Comparison of ENCODE assay signal across 16 mouse cellular contexts in the genomic region with DNA sequence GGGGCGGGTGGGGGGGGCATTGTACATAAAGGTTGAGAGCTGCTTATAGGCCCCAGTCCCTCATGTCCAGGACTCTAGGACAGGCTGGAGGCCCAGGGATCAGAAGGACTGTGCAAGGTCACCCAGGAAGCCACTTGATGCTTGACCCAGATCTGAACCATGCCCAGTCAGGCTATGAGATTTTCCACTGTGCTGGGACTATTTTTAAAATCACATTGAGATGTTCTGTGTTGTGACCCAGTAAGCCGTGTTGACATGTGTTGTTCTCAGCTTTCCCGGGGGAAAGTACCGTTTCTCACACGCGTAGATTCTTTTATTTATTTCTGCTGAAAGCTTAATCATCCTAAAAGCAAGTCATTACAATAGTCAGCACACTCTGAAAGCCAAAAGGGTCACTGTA. TPM values are rescaled to one million over a fixed set of nuclear protein-coding genes. Genes with fewer than 3 reads are reported as not detected.
DNase-seq lines count a peak whose midpoint lies in the region; ATAC-seq and TF ChIP-seq lines count a peak whose summit lies in the region.
"Had no signal": no experiment of that assay in that cellular context is flagged by ENCODE, and none has a peak within 500 bp of the region (broad histone marks: within the 10 kb centered on the region; RNA-seq: fewer than 3 reads in every experiment).

No protein-coding gene starts in this region.

- peak overlapping the region; percentile 99 for H3K27ac ChIP-seq in liver, embryonic 12.5 days
- no peak overlapping the region for H3K27ac ChIP-seq in liver, postnatal 0 days (ENCODE audit: low read depth)
- H3K27ac ChIP-seq in heart, embryonic 11.5 days (ENCODE audit: low read depth, low read length) = peak overlapping the region; percentile 77
- no peak overlapping the region; the same call in 1 of the 2 replicates for H3K27ac ChIP-seq in embryonic facial prominence, embryonic 10.5 days (replicated peaks)
- H3K27ac ChIP-seq: forebrain, embryonic 13.5 days; hindbrain, embryonic 15.5 days; neural tube, embryonic 13.5 days had no signal

- no peak for TF ChIP-seq CTCF in liver, postnatal 0 days (IDR thresholded peaks at IDR 0.05; ENCODE audit: low read depth)

- H3K9ac ChIP-seq in liver, embryonic 12.5 days = no peak overlapping the region
- no peak overlapping the region for H3K9ac ChIP-seq in liver, postnatal 0 days (replicated peaks)
- H3K9ac ChIP-seq in heart, embryonic 11.5 days (ENCODE audit: low read depth, low read length) = no peak overlapping the region
- H3K9ac ChIP-seq: forebrain, embryonic 13.5 days; hindbrain, embryonic 15.5 days; neural tube, embryonic 13.5 days had no signal

- no peak for ATAC-seq in liver, embryonic 12.5 days
- ATAC-seq in liver, postnatal 0 days = no peak
- no peak; the same call in 1 of the 2 replicates for ATAC-seq in heart, embryonic 11.5 days (replicated peaks; ENCODE audit: insufficient number of reproducible peaks, low FRiP score, low TSS enrichment)
- ATAC-seq: forebrain, embryonic 13.5 days had no signal

- TF ChIP-seq EP300 in liver, postnatal 0 days (IDR thresholded peaks at IDR 0.05; ENCODE audit: low read depth) = no peak

- intact Hi-C loops in heart, postnatal 10 days (cut with DNase I) = no loop called here

- H3K4me2 ChIP-seq in liver, embryonic 12.5 days = no peak overlapping the region
- H3K4me2 ChIP-seq in liver, postnatal 0 days (ENCODE audit: low read depth, low read length) = no peak overlapping the region
- H3K4me2 ChIP-seq in heart, embryonic 11.5 days = no peak overlapping the region
- H3K4me2 ChIP-seq: forebrain, embryonic 13.5 days; hindbrain, embryonic 15.5 days; midbrain, embryonic 11.5 days; neural tube, embryonic 13.5 days had no signal

- no peak for DNase-seq in liver, postnatal 0 days
- DNase-seq in heart, adult 18-20 months = peak; percentile 69 to 82
- peak; percentile 67 to 76 for DNase-seq in heart, postnatal 10 days
- DNase-seq in kidney, adult 8-10 months = no peak
- DNase-seq in embryonic facial prominence, embryonic 10.5 days (ENCODE audit: low spot score) = no peak
- no peak for DNase-seq in testis, postnatal 14 days (ENCODE audit: low spot score)
- DNase-seq: cerebellum, adult 9-10 months; kidney, adult 11 months; kidney, postnatal 25 days; thymus, adult 18-20 months had no signal

- no peaks in the 10 kb centered on the region for H3K9me3 ChIP-seq in liver, embryonic 12.5 days (replicated peaks)
- no peaks in the 10 kb centered on the region for H3K9me3 ChIP-seq in liver, postnatal 0 days (ENCODE audit: low read length)
- H3K9me3 ChIP-seq in heart, embryonic 11.5 days (replicated peaks; ENCODE audit: control insufficient read depth, low read length) = no peaks in the 10 kb centered on the region
- no peaks in the 10 kb centered on the region for H3K9me3 ChIP-seq in embryonic facial prominence, embryonic 10.5 days
- H3K9me3 ChIP-seq: forebrain, embryonic 13.5 days; hindbrain, embryonic 15.5 days; neural tube, embryonic 13.5 days had no signal

- no peak overlapping the region for H3K4me3 ChIP-seq in liver, embryonic 12.5 days
- no peak overlapping the region for H3K4me3 ChIP-seq in liver, postnatal 0 days (ENCODE audit: low read depth, low read length)
- H3K4me3 ChIP-seq in heart, embryonic 11.5 days (ENCODE audit: low read depth, low read length) = no peak overlapping the region
- no peak overlapping the region for H3K4me3 ChIP-seq in embryonic facial prominence, embryonic 10.5 days
- H3K4me3 ChIP-seq: forebrain, embryonic 13.5 days; hindbrain, embryonic 15.5 days; neural tube, embryonic 13.5 days had no signal

- H3K36me3 ChIP-seq in liver, embryonic 12.5 days = 0 out of 2 replicates have a peak, but pooled peaks cover under 1% of the 10 kb centered on the region
- no peaks in the 10 kb centered on the region for H3K36me3 ChIP-seq in liver, postnatal 0 days (replicated peaks; ENCODE audit: insufficient read depth, low read length)
- H3K36me3 ChIP-seq in heart, embryonic 11.5 days (ENCODE audit: control insufficient read depth, insufficient read depth, low read length) = no peaks in the 10 kb centered on the region
- no peaks in the 10 kb centered on the region for H3K36me3 ChIP-seq in embryonic facial prominence, embryonic 10.5 days (replicated peaks)
- H3K36me3 ChIP-seq: hindbrain, embryonic 15.5 days; neural tube, embryonic 13.5 days had no signal

- WGBS in liver, embryonic 12.5 days (ENCODE audit: insufficient replicate concordance) = 87% methylated on average over 6 of the region's 6 CpGs
- 92% methylated on average over 6 of the region's 6 CpGs for WGBS in liver, postnatal 0 days (ENCODE audit: insufficient replicate concordance)
- 52% methylated on average over 6 of the region's 6 CpGs for WGBS in heart, embryonic 11.5 days (ENCODE audit: insufficient replicate concordance)
- WGBS in embryonic facial prominence, embryonic 10.5 days = 88% methylated on average over 6 of the region's 6 CpGs

- H3K27me3 ChIP-seq in liver, embryonic 12.5 days (replicated peaks) = no peaks in the 10 kb centered on the region
- H3K27me3 ChIP-seq in liver, postnatal 0 days (ENCODE audit: insufficient read depth, low read length) = no peaks in the 10 kb centered on the region
- no peaks in the 10 kb centered on the region for H3K27me3 ChIP-seq in heart, embryonic 11.5 days (ENCODE audit: control insufficient read depth, insufficient read depth, low read length)
- H3K27me3 ChIP-seq in embryonic facial prominence, embryonic 10.5 days (replicated peaks; ENCODE audit: low read depth, poor library complexity, severe bottlenecking) = no peaks in the 10 kb centered on the region
- H3K27me3 ChIP-seq: forebrain, embryonic 13.5 days; hindbrain, embryonic 15.5 days; neural tube, embryonic 13.5 days had no signal

- H3K4me1 ChIP-seq in liver, embryonic 12.5 days = peaks cover 81% of the 10 kb centered on the region
- peaks cover 26% of the 10 kb centered on the region for H3K4me1 ChIP-seq in liver, postnatal 0 days (ENCODE audit: insufficient read depth)
- peaks cover 55% of the 10 kb centered on the region for H3K4me1 ChIP-seq in heart, embryonic 11.5 days (ENCODE audit: control insufficient read depth, insufficient read depth, low read length)
- peaks cover 8% of the 10 kb centered on the region for H3K4me1 ChIP-seq in embryonic facial prominence, embryonic 10.5 days
- H3K4me1 ChIP-seq: forebrain, embryonic 13.5 days; hindbrain, embryonic 15.5 days had no signal

RNA-seq across cellular contexts. Expression of gene Slc41a3, which starts 11.5 kb away (rescaled TPM):
- 39.7 and 42.4 TPM in 2 replicates for polyA plus RNA-seq in liver, embryonic 12.5 days (2016; fragmentation: Nextera tagmentation; extraction: Ambion mirVana)
- polyA plus RNA-seq in liver, postnatal 0 days (2015; fragmentation: Nextera tagmentation; extraction: Ambion mirVana) = 23.2 and 23.4 TPM in 2 replicates
- 100 to 1,000 TPM; 127 to 149 TPM for total RNA-seq in heart, adult 18-20 months (2021)
- polyA plus RNA-seq in heart, embryonic 11.5 days (2014; fragmentation: Nextera tagmentation; extraction: Ambion mirVana) = 11.1 and 12.6 TPM in 2 replicates
- 10 to 100 TPM; 38.5 to 40.4 TPM for total RNA-seq in heart, postnatal 10 days (2021)
- polyA plus RNA-seq in embryonic facial prominence, embryonic 10.5 days (2016; fragmentation: Nextera tagmentation; extraction: Ambion mirVana) = 1.7 and 2.2 TPM in 2 replicates

Comparison
In these comparisons a context has a peak if more than half of its experiments do, and no peak if none do; other contexts are left out.
1. H3K27ac ChIP-seq: peak in liver, embryonic 12.5 days (single experiment) and heart, embryonic 11.5 days (single experiment); none in liver, postnatal 0 days (single experiment) and embryonic facial prominence, embryonic 10.5 days (single experiment).
2. DNase-seq: peak in heart, adult 18-20 months (2 of 2) and heart, postnatal 10 days (2 of 2); none in liver, postnatal 0 days (single experiment), kidney, adult 8-10 months (0 of 2), embryonic facial prominence, embryonic 10.5 days (single experiment) and testis, postnatal 14 days (single experiment).